Mouse (Mus musculus): ENCODE results near the gene Hnrnpa3.
"Not testable (repeated sequence)": the region's sequence is repeated elsewhere in the genome, so short reads cannot be mapped to it uniquely, and the experiment has no call there.

The Hnrnpa3 gene

GRCm38 (mm10) chr2:75658727-75659628 lies at the start of gene Hnrnpa3:
Gene Hnrnpa3, plus strand, starts transcription at chr2:75659261.
- peak; percentile 98 for DNase-seq (ENCODE audit: low read depth, low spot score)

GRCm38 (mm10) chr2:75609971-75610370 lies 49.1 kb upstream of the Hnrnpa3 start:
- DNase-seq (ENCODE audit: low read depth, low spot score) = no peak

- not testable (repeated sequence) for DNase-seq (ENCODE audit: low read depth, low spot score)
Observed at GRCm38 (mm10) chr2:75610602-75611001, 48.5 kb upstream of the Hnrnpa3 start.

- no peak for DNase-seq (ENCODE audit: low read depth, low spot score)
Observed at GRCm38 (mm10) chr2:75611041-75611805, 47.8 kb upstream of the Hnrnpa3 start.

GRCm38 (mm10) chr2:75612006-75612405 lies 47.1 kb upstream of the Hnrnpa3 start:
- DNase-seq (ENCODE audit: low read depth, low spot score) = no peak

GRCm38 (mm10) chr2:75612981-75613567 lies 46.0 kb upstream of the Hnrnpa3 start:
- no peak for DNase-seq (ENCODE audit: low read depth, low spot score)

GRCm38 (mm10) chr2:75614577-75614976 lies 44.5 kb upstream of the Hnrnpa3 start:
- no peak for DNase-seq (ENCODE audit: low read depth, low spot score)

- DNase-seq (ENCODE audit: low read depth, low spot score) = no peak
Observed at GRCm38 (mm10) chr2:75616911-75617310, 42.1 kb upstream of the Hnrnpa3 start.

- no peak for DNase-seq (ENCODE audit: low read depth, low spot score)
Observed at GRCm38 (mm10) chr2:75618712-75619111, 40.3 kb upstream of the Hnrnpa3 start.

GRCm38 (mm10) chr2:75621873-75622654 lies 37.0 kb upstream of the Hnrnpa3 start:
- DNase-seq (ENCODE audit: low read depth, low spot score) = no peak

- no peak for DNase-seq (ENCODE audit: low read depth, low spot score)
Observed at GRCm38 (mm10) chr2:75625086-75625485, 34.0 kb upstream of the Hnrnpa3 start.

- DNase-seq (ENCODE audit: low read depth, low spot score) = no peak
Observed at GRCm38 (mm10) chr2:75626597-75627440, 32.2 kb upstream of the Hnrnpa3 start.

- no peak for DNase-seq (ENCODE audit: low read depth, low spot score)
Observed at GRCm38 (mm10) chr2:75628487-75628886, 30.6 kb upstream of the Hnrnpa3 start.

- no peak for DNase-seq (ENCODE audit: low read depth, low spot score)
Observed at GRCm38 (mm10) chr2:75631421-75631820, 27.6 kb upstream of the Hnrnpa3 start.

- DNase-seq (ENCODE audit: low read depth, low spot score) = no peak
Observed at GRCm38 (mm10) chr2:75632043-75632442, 27.0 kb upstream of the Hnrnpa3 start.

GRCm38 (mm10) chr2:75632721-75633181 lies 26.3 kb upstream of the Hnrnpa3 start:
- no peak for DNase-seq (ENCODE audit: low read depth, low spot score)

- DNase-seq (ENCODE audit: low read depth, low spot score) = no peak
Observed at GRCm38 (mm10) chr2:75633381-75633780, 25.7 kb upstream of the Hnrnpa3 start.

GRCm38 (mm10) chr2:75633784-75634183 lies 25.3 kb upstream of the Hnrnpa3 start:
- DNase-seq (ENCODE audit: low read depth, low spot score) = no peak

GRCm38 (mm10) chr2:75634431-75634830 lies 24.6 kb upstream of the Hnrnpa3 start:
- not testable (repeated sequence) for DNase-seq (ENCODE audit: low read depth, low spot score)
